9 mouse cellular contexts compared by ENCODE assay signal in genomic region chr4:63401620-63402019, GRCm38 (mm10). TPM values are rescaled to one million over a fixed set of nuclear protein-coding genes. Genes with fewer than 3 reads are reported as not detected.
DNase-seq lines count a peak whose midpoint lies in the region; ATAC-seq and TF ChIP-seq lines count a peak whose summit lies in the region.
"Had no signal": no experiment of that assay in that cellular context is flagged by ENCODE, and none has a peak within 500 bp of the region (broad histone marks: within the 10 kb centered on the region; RNA-seq: fewer than 3 reads in every experiment).

No protein-coding gene starts in this region.

- peak; percentile 14 for ATAC-seq in common myeloid progenitor, adult 5-6 weeks (replicated peaks; ENCODE audit: low read depth, poor library complexity, severe bottlenecking)
- ATAC-seq in hematopoietic stem cell, adult 5-6 weeks (replicated peaks in 1 of 2; ENCODE audit: insufficient read depth in 1 of 2, low FRiP score in 2 of 2, low TSS enrichment in 1 of 2, low read depth in 1 of 2, poor library complexity in 2 of 2, severe bottlenecking in 2 of 2), result peak; percentile 9 to 18; a peak in 2 of 4 replicates
- ATAC-seq: Patski had no signal

- no peak for TF ChIP-seq CTCF in left cerebral cortex, adult 2 months (IDR thresholded peaks at IDR 0.05)

- no peak for DNase-seq in left cerebral cortex, adult 2 months (ENCODE audit: extremely low spot score in 1 of 2, low spot score in 2 of 2)
- no peak for DNase-seq in left cerebral cortex, adult 18-20 months (ENCODE audit: low spot score in 2 of 2)
- DNase-seq in adrenal gland, adult 8-10 months, result no peak
- no peak for DNase-seq in neural tube, embryonic 10.5 days (ENCODE audit: extremely low spot score, low spot score)

- 2% methylated on average over 6 of the region's 6 CpGs for WGBS in macrophage (ENCODE audit: missing documents)

- H3K27ac ChIP-seq in left cerebral cortex, adult 2 months, result 0 out of 2 replicates have a peak overlapping the region, but pooled peaks have one; percentile 32
- peak overlapping the region; percentile 98 for H3K27ac ChIP-seq in macrophage

- H3K79me2 ChIP-seq in macrophage (ENCODE audit: inconsistent target), result peaks cover 47% of the 10 kb centered on the region

- H3K4me3 ChIP-seq in left cerebral cortex, adult 2 months, result no peak overlapping the region
- peak overlapping the region; percentile 81 for H3K4me3 ChIP-seq in macrophage (ENCODE audit: inconsistent target)

- intact Hi-C loops in left cerebral cortex, adult 2 months (cut with DNase I), result no loop called here

- H3K36me3 ChIP-seq in macrophage (ENCODE audit: inconsistent target), result peaks cover 10% of the 10 kb centered on the region; the same call in 1 of the 2 replicates

RNA-seq across cellular contexts. Expression of gene Akna, which starts 1.5 kb away (rescaled TPM):
- 1 to 10 TPM; 3.4 TPM for total RNA-seq in left cerebral cortex, adult 2 months (2021)
- total RNA-seq in left cerebral cortex, adult 18-20 months (2021), result 1 to 10 TPM; 3.3 TPM
- total RNA-seq in common myeloid progenitor, adult 5-6 weeks (2017), result 10.0 and 13.8 TPM in 2 replicates
- total RNA-seq in hematopoietic stem cell, adult 5-6 weeks (2017), result 19.1 and 22.1 TPM in 2 replicates
- 100 to 1,000 TPM; 108 to 877 (median 288) TPM for total RNA-seq in macrophage (2018; cell fraction: chromatin; rRNA removed)
- 100 to 1,000 TPM in 4 of 26 experiments, 10 to 100 TPM in 22; 26.5 to 181 (median 58.8) TPM for total RNA-seq in macrophage (2018; cell fraction: cytosol; rRNA removed)
- total RNA-seq in macrophage (2018; cell fraction: nucleus; rRNA removed), result 100 to 1,000 TPM in 23 of 26 experiments, 10 to 100 TPM in 3; 76.0 to 478 (median 187) TPM
- 14.8 to 23.1 TPM (median 20.8 TPM) in 3 replicates for polyA plus RNA-seq in macrophage (2018)
- 1 to 10 TPM; 4.4 to 9.9 (median 7.0) TPM for total RNA-seq in adrenal gland, adult 8-10 months (2022)

RNA-seq across cellular contexts. Expression of gene Orm2, which starts 39.4 kb away (rescaled TPM):
- total RNA-seq in left cerebral cortex, adult 2 months (2021), result not detected
- total RNA-seq in left cerebral cortex, adult 18-20 months (2021), result not detected
- not detected in 2 replicates for total RNA-seq in common myeloid progenitor, adult 5-6 weeks (2017)
- total RNA-seq in hematopoietic stem cell, adult 5-6 weeks (2017), result not detected in 2 replicates
- total RNA-seq in macrophage (2018; cell fraction: chromatin; rRNA removed), result not detected
- total RNA-seq in macrophage (2018; cell fraction: cytosol; rRNA removed), result under 1 TPM in 2 of 26 experiments, not detected in 24; 0.17 to 0.19 TPM
- total RNA-seq in macrophage (2018; cell fraction: nucleus; rRNA removed), result not detected
- polyA plus RNA-seq in macrophage (2018), result not detected in 3 replicates
- total RNA-seq in adrenal gland, adult 8-10 months (2022), result 1 to 10 TPM in 3 of 4 experiments, under 1 TPM in 1; 0.74 to 4.3 (median 2.8) TPM
- total RNA-seq: left cerebral cortex, postnatal 25 days had no signal

RNA-seq across cellular contexts. Expression of gene Orm3, which starts 45.7 kb away (rescaled TPM):
- total RNA-seq in left cerebral cortex, adult 2 months (2021), result not detected
- total RNA-seq in left cerebral cortex, adult 18-20 months (2021), result not detected
- not detected in 2 replicates for total RNA-seq in common myeloid progenitor, adult 5-6 weeks (2017)
- not detected in 2 replicates for total RNA-seq in hematopoietic stem cell, adult 5-6 weeks (2017)
- 1 to 10 TPM in 3 of 26 experiments, not detected in 23; 1.4 to 2.0 (median 1.5) TPM for total RNA-seq in macrophage (2018; cell fraction: chromatin; rRNA removed)
- total RNA-seq in macrophage (2018; cell fraction: cytosol; rRNA removed), result under 1 TPM in 1 of 26 experiments, not detected in 25; 0.10 TPM
- 1 to 10 TPM in 3 of 26 experiments, under 1 TPM in 1, not detected in 22; 0.81 to 2.7 (median 1.6) TPM for total RNA-seq in macrophage (2018; cell fraction: nucleus; rRNA removed)
- polyA plus RNA-seq in macrophage (2018), result not detected in 3 replicates
- total RNA-seq in adrenal gland, adult 8-10 months (2022), result 10 to 100 TPM in 1 of 4 experiments, 1 to 10 TPM in 3; 6.4 to 14.0 (median 8.7) TPM
- total RNA-seq: left cerebral cortex, postnatal 25 days had no signal

RNA-seq across cellular contexts. Expression of gene Orm1, which starts 57.3 kb away (rescaled TPM):
- not detected for total RNA-seq in left cerebral cortex, adult 2 months (2021)
- total RNA-seq in left cerebral cortex, adult 18-20 months (2021), result not detected
- 2.6 TPM in 1 of 2 replicates, not detected in the other for total RNA-seq in common myeloid progenitor, adult 5-6 weeks (2017)
- 0.84 and 11.3 TPM in 2 replicates for total RNA-seq in hematopoietic stem cell, adult 5-6 weeks (2017)
- not detected for total RNA-seq in macrophage (2018; cell fraction: chromatin; rRNA removed)
- 1 to 10 TPM in 4 of 26 experiments, under 1 TPM in 13, not detected in 9; 0.22 to 1.7 (median 0.66) TPM for total RNA-seq in macrophage (2018; cell fraction: cytosol; rRNA removed)
- total RNA-seq in macrophage (2018; cell fraction: nucleus; rRNA removed), result 1 to 10 TPM in 4 of 26 experiments, not detected in 22; 1.2 to 2.1 (median 1.6) TPM
- polyA plus RNA-seq in macrophage (2018), result 0.36 to 0.41 TPM in 2 of 3 replicates, not detected in the other
- 10 to 100 TPM; 18.5 to 49.4 (median 27.4) TPM for total RNA-seq in adrenal gland, adult 8-10 months (2022)
- total RNA-seq: left cerebral cortex, postnatal 25 days had no signal
